Mouse (Mus musculus) kidney, adult 2 months (tissue): ENCODE measurements around the gene Slc17a8.

Experiments used
- CTCF ChIP-seq: fragments of 200-500 bp; conservative IDR thresholded peaks from 2 replicates; pipeline ENCODE4 v1.5.1; 2011; ENCODE audit warnings: low read depth, mild to moderate bottlenecking, control low read depth, low read length, moderate library complexity, mixed read lengths; ENCODE audit not compliant: insufficient read depth, insufficient read length
- POLR2A ChIP-seq: fragments of 200-500 bp; IDR thresholded peaks from one replicate; pipeline ENCODE4 v1.6.1; 2011; ENCODE audit warnings: low read depth, low read length, control low read depth

- no peak for TF ChIP-seq CTCF
- TF ChIP-seq POLR2A = no peak
Observed at GRCm38 (mm10) chr10:89553015-89553414, 68.0 kb downstream of the Slc17a8 start.
